Mouse (Mus musculus) limb, embryonic 14.5 days (tissue): Measurements from ENCODE around the gene Ift81. TPM values are rescaled to one million over a fixed set of nuclear protein-coding genes. Genes with fewer than 3 reads are reported as not detected.

Source experiments
- ATAC-seq: fragments of 200-750 bp; cut with Nextera tagmentation; 2 replicates; pipeline ENCODE4 v1.8.0; 2017; ENCODE audit warnings: low read depth, moderate number of reproducible peaks, moderate TSS enrichment; ENCODE audit not compliant: low FRiP score
- DNase-seq: peaks from one replicate; pipeline ENCODE4 v3.0.0-alpha.2; 2015; ENCODE audit warnings: low spot score
- H3K27ac ChIP-seq: fragments of 300-500 bp; sonication (generic); replicated peaks from 2 replicates; pipeline ENCODE4 v1.5.1; 2014; ENCODE audit warnings: low read depth, mild to moderate bottlenecking, low read length, moderate library complexity, mixed read lengths
- H3K27me3 ChIP-seq: fragments of 300-500 bp; sonication (generic); 2 replicates; pipeline ENCODE4 v1.6.1; 2014; ENCODE audit warnings: low read length, mixed read lengths; ENCODE audit not compliant: control insufficient read depth, insufficient read depth
- H3K36me3 ChIP-seq: fragments of 300-500 bp; sonication (generic); 2 replicates; pipeline ENCODE4 v1.6.1; 2014; ENCODE audit warnings: mild to moderate bottlenecking, low read length, moderate library complexity, mixed read lengths; ENCODE audit not compliant: control insufficient read depth, insufficient read depth
- H3K4me1 ChIP-seq: fragments of 300-500 bp; sonication (generic); 2 replicates; pipeline ENCODE4 v1.6.1; 2014; ENCODE audit warnings: antibody characterized with exemption, low read length, mixed read lengths; ENCODE audit not compliant: control insufficient read depth, insufficient read depth
- H3K4me2 ChIP-seq: fragments of 300-500 bp; sonication (generic); replicated peaks from 2 replicates; pipeline ENCODE4 v1.6.1; 2014; ENCODE audit warnings: low read depth, mild to moderate bottlenecking, low read length, moderate library complexity; ENCODE audit not compliant: severe bottlenecking
- H3K4me3 ChIP-seq: fragments of 300-500 bp; sonication (generic); replicated peaks from 2 replicates; pipeline ENCODE4 v1.5.1; 2014; ENCODE audit warnings: low read length
- H3K9ac ChIP-seq: fragments of 300-500 bp; sonication (generic); 2 replicates; pipeline ENCODE4 v1.6.1; 2014; ENCODE audit warnings: mild to moderate bottlenecking, low read depth, low read length, moderate library complexity; ENCODE audit not compliant: severe bottlenecking
- H3K9me3 ChIP-seq: fragments of 300-500 bp; sonication (generic); 2 replicates; pipeline ENCODE4 v1.6.1; 2016; ENCODE audit warnings: low read length; ENCODE audit not compliant: control insufficient read depth
- POLR2A ChIP-seq: fragments of 200-500 bp; IDR thresholded peaks from 2 replicates; pipeline ENCODE4 v1.8.0; 2012; ENCODE audit warnings: inconsistent platforms, mild to moderate bottlenecking, moderate library complexity, borderline replicate concordance; ENCODE audit not compliant: insufficient read depth, insufficient read length; ENCODE audit errors: extremely low read depth
- WGBS: fragments of 180-500 bp; shearing (Covaris S2); extraction: QIAGEN DNeasy Blood & Tissue Kit; methylation state at CpG from one replicate; pipeline ENCODE4 v1.1.7; 2014; 5-methylcytosine and 5-hydroxymethylcytosine counted together
- polyA plus RNA-seq, 2 experiments: library from polyadenylated mRNA; depleted of rRNA in 1 of 2; stranded (reverse) in 1 of 2; unstranded in 1 of 2; fragments of >200 nt; fragmentation: Nextera tagmentation in 1 of 2; extraction: Ambion mirVana in 1 of 2; gene quantifications; 2 replicates each; pipeline versions ENCODE4 v1.2.1 to v1.2.3; 2012 to 2014

Ift81 gene
- polyA plus RNA-seq, 2 experiments: 17.2 to 32.7 TPM

- whole genome bisulfite sequencing: 88% methylated on average over 5 of the region's 5 CpGs
- Histone ChIP-seq H3K27me3 (no peaks in the 10 kb centered on the region), H3K9ac (no peak overlapping the region), H3K36me3 (no peaks in the 10 kb centered on the region), H3K4me2 (no peak overlapping the region), H3K4me3 (no peak overlapping the region), H3K4me1 (no peaks in the 10 kb centered on the region), H3K27ac (no peak overlapping the region), H3K9me3 (no peaks in the 10 kb centered on the region)
- no peak for ATAC-seq
- TF ChIP-seq POLR2A: no peak
- DNase-seq: no peak
Observed at GRCm38 (mm10) chr5:122639986-122640385, 25.7 kb upstream of the Ift81 start.

DNA sequence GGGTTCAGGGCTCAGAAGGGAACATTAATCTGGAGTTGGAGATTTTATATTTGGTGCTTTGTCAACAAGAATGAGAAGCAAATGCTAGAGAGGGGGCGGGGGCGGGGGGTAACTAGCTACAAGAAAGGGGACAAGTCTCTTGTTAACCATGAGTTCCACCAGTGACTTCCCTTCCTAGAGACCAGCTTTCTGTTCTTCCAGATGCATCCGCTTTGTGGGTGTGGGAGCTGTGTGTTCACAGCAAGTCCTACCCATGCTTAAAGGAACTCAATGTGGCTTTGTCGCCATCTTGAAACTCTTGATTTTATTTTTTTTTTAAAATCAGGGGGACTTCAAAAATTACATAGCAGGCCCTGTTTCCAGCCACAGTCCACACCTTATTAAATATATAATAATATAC is 25.2 kb upstream of the Ift81 start:
- no peaks in the 10 kb centered on the region for H3K9me3 ChIP-seq
- no peak overlapping the region for H3K4me2 ChIP-seq
- no peak overlapping the region for H3K9ac ChIP-seq
- 90% methylated on average over 4 of the region's 4 CpGs for WGBS
- no peaks in the 10 kb centered on the region for H3K36me3 ChIP-seq
- H3K4me1 ChIP-seq: no peaks in the 10 kb centered on the region
- no peaks in the 10 kb centered on the region for H3K27me3 ChIP-seq
- no peak overlapping the region for H3K27ac ChIP-seq
- no peak overlapping the region for H3K4me3 ChIP-seq
- TF ChIP-seq POLR2A: no peak
- no peak for ATAC-seq
- DNase-seq: no peak

DNA sequence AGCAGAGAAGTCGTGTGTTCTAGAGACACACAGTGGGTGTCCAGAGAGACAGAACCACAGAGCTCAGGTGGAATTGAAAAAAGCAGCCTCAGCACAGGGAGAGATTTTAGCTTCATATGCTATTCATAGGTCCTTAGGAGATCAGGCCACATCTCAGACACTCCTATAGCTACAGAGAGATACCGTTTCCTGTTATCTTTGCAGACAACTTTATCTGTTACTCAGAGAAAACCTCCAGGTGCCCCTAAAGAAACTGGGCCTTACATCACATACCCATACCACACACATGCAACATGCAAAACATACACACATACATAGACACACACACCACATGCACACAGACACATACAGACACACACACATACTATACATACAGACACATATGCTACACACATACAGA is 24.0 kb upstream of the Ift81 start:
- no peaks in the 10 kb centered on the region for H3K36me3 ChIP-seq

GRCm38 (mm10) chr5:122636958-122637357 is 22.6 kb upstream of the Ift81 start:
- H3K4me1 ChIP-seq: no peaks in the 10 kb centered on the region
- TF ChIP-seq POLR2A: no peak
- H3K9me3 ChIP-seq: no peaks in the 10 kb centered on the region
- WGBS: 42% methylated on average over 16 of the region's 16 CpGs
- peak overlapping the region; percentile 30; the same call in 1 of the 2 replicates for H3K4me2 ChIP-seq
- H3K27ac ChIP-seq: no peak overlapping the region
- 0 out of 2 replicates have a peak, but pooled peaks have one; percentile 41 for ATAC-seq
- H3K9ac ChIP-seq: no peak overlapping the region
- no peaks in the 10 kb centered on the region for H3K36me3 ChIP-seq
- H3K27me3 ChIP-seq: no peaks in the 10 kb centered on the region
- DNase-seq: no peak
- no peak overlapping the region; the same call in 1 of the 2 replicates for H3K4me3 ChIP-seq

More for the DNA sequence above, 24.0 kb upstream of the Ift81 start:
- WGBS: 74% methylated on average over 2 of the region's 2 CpGs
- Histone ChIP-seq H3K9ac (no peak overlapping the region), H3K27ac (no peak overlapping the region), H3K4me3 (no peak overlapping the region), H3K27me3 (no peaks in the 10 kb centered on the region), H3K9me3 (no peaks in the 10 kb centered on the region), H3K4me1 (no peaks in the 10 kb centered on the region), H3K4me2 (no peak overlapping the region)
- ATAC-seq (no peak), DNase-seq (no peak)
- TF ChIP-seq POLR2A: no peak

DNA sequence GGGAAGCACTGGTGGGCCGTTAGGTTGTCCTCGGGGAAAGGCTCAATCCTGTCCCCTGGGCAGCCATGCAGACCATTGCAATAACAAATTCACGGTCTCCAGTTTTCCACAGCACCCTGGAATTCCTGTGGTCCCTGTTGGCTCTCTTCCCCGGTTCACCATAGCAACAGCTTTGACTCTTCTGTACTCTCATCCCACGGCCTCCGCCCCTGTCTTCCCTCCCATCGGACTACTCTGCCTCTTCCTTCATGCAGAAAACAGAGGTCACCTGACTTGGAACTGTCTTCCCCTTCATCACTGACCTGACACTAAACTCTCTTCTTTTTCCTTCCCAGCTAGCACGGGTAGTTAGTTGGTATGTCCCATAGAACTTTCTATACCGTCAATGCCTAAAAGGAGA is 22.0 kb upstream of the Ift81 start:
- H3K27me3 ChIP-seq: no peaks in the 10 kb centered on the region
- H3K4me2 ChIP-seq: no peak overlapping the region
- no peak for DNase-seq
- H3K4me3 ChIP-seq: no peak overlapping the region
- 86% methylated on average over 9 of the region's 9 CpGs for WGBS
- no peaks in the 10 kb centered on the region for H3K9me3 ChIP-seq
- ATAC-seq: no peak
- no peak overlapping the region for H3K9ac ChIP-seq
- H3K27ac ChIP-seq: no peak overlapping the region
- H3K36me3 ChIP-seq: no peaks in the 10 kb centered on the region
- no peaks in the 10 kb centered on the region for H3K4me1 ChIP-seq
- TF ChIP-seq POLR2A: no peak

DNA sequence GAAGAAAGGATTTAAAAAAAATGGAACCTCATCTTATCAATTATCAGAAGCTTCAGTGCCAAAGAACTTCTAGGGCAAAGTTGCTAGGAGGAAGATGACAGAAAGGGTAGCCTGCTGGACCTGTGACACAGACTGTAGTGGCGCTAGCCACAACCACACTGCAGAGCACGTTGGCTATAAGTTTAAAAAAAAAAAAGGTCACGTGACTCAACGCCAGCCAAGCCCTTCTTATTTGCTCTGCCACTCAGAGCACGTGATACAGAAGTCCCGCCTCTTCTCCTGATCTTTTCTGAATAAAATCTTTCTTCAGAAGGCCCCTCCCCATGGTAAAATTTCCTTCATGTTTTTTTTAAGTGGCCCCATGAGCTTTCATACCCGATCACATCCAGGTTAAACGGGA is 20.9 kb upstream of the Ift81 start:
- no peaks in the 10 kb centered on the region for H3K9me3 ChIP-seq
- H3K4me3 ChIP-seq: no peak overlapping the region
- H3K36me3 ChIP-seq: no peaks in the 10 kb centered on the region
- no peaks in the 10 kb centered on the region for H3K27me3 ChIP-seq
- DNase-seq: no peak
- H3K9ac ChIP-seq: no peak overlapping the region
- no peak overlapping the region for H3K27ac ChIP-seq
- 70% methylated on average over 8 of the region's 8 CpGs for WGBS
- no peak for ATAC-seq
- H3K4me1 ChIP-seq: no peaks in the 10 kb centered on the region
- TF ChIP-seq POLR2A: no peak
- no peak overlapping the region for H3K4me2 ChIP-seq
